Mouse (Mus musculus): Measurements from ENCODE around the gene F3. TPM values are rescaled to one million over a fixed set of nuclear protein-coding genes. Genes with fewer than 3 reads are reported as not detected.

F3 gene
- polyA plus RNA-seq, 1 experiment from 2014 or later = 8.9 TPM

DNA sequence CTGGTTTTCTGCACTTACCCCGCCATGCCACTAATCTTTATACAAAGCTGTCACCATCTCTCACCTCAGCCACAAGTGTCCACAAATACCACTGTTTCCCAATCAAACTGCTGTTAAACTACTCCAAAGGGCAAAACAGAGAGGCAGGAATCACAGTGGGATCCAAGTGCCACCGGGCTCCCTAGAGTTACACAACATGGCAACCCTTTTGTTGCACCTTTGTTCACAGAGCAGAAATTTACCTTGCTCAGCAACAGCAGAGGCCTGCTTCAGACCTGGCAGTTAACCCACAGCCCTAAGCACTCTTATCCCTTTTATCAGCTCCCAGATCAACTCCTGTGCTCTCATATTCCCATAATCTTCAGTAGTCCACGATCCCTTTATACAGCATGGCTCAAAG is 35.6 kb upstream of the F3 start:
- WGBS = 80% methylated on average over 3 of the region's 3 CpGs

DNA sequence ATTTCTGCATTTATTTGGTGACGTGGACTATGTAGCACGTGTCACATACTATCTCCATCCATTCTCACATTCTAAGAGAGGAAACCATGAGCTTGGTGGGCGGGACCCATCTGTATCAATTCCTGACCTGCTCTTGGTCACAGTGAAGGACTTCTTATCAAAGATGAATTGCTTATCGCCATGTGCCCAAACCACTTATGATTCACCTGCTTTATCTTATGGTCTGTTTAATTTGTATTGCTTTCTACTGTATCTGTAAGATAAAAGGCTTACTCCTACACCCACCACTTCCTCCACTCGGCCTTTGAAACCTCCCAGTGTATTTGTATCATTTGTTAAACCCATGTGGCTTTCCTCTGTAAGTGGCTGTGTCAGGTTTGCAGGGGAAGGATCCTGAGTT is 34.3 kb upstream of the F3 start:
- Histone ChIP-seq H3K4me3 (ENCODE audit: low read length) (no peak overlapping the region), H3K9ac (ENCODE audit: low read length) (no peak overlapping the region), H3K4me2 (ENCODE audit: low read depth, low read length) (no peak overlapping the region), H3K27me3 (ENCODE audit: control insufficient read depth, insufficient read depth, low read length) (no peaks in the 10 kb centered on the region), H3K9me3 (replicated peaks; ENCODE audit: control insufficient read depth, low read length) (no peaks in the 10 kb centered on the region), H3K27ac (ENCODE audit: low read length) (no peak overlapping the region), H3K4me1 (ENCODE audit: control insufficient read depth, insufficient read depth, low read length) (no peaks in the 10 kb centered on the region), H3K36me3 (ENCODE audit: control insufficient read depth, insufficient read depth) (no peaks in the 10 kb centered on the region)
- ATAC-seq (replicated peaks; ENCODE audit: extremely low read depth, insufficient read depth, low FRiP score) = no peak
- WGBS = 48% methylated on average over 5 of the region's 5 CpGs

More for the DNA sequence above, 35.6 kb upstream of the F3 start:
- H3K4me2 ChIP-seq (ENCODE audit: low read depth, low read length) = no peak overlapping the region
- no peaks in the 10 kb centered on the region for H3K27me3 ChIP-seq (ENCODE audit: control insufficient read depth, insufficient read depth, low read length)
- no peak for ATAC-seq (replicated peaks; ENCODE audit: extremely low read depth, insufficient read depth, low FRiP score)
- no peaks in the 10 kb centered on the region for H3K9me3 ChIP-seq (replicated peaks; ENCODE audit: control insufficient read depth, low read length)
- H3K4me1 ChIP-seq (ENCODE audit: control insufficient read depth, insufficient read depth, low read length) = no peaks in the 10 kb centered on the region
- no peaks in the 10 kb centered on the region for H3K36me3 ChIP-seq (ENCODE audit: control insufficient read depth, insufficient read depth)
- no peak overlapping the region for H3K9ac ChIP-seq (ENCODE audit: low read length)
- H3K4me3 ChIP-seq (ENCODE audit: low read length) = no peak overlapping the region
- H3K27ac ChIP-seq (ENCODE audit: low read length) = no peak overlapping the region

DNA sequence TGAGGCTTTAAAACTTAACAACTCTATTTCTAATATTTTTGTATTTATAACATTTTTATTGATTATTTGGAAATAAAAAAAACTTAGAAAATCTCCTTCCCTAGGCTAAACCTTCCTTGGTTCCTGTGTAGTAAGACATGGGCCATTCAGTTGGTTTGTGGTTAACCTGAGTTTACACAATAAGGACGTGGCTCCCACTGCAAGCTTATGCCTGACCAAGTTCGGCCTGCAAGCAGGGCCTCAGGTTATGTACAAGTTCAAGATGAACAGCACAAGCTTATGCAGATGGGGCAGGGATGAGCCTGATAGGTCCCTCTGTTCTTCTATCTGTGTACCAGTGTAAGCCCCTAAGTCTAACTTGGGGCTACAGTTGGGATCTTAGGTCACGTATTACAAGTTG is 33.6 kb upstream of the F3 start:
- Histone ChIP-seq H3K9ac (ENCODE audit: low read length) (no peak overlapping the region), H3K27ac (ENCODE audit: low read length) (no peak overlapping the region), H3K36me3 (ENCODE audit: control insufficient read depth, insufficient read depth) (no peaks in the 10 kb centered on the region), H3K9me3 (replicated peaks; ENCODE audit: control insufficient read depth, low read length) (no peaks in the 10 kb centered on the region), H3K4me2 (ENCODE audit: low read depth, low read length) (no peak overlapping the region), H3K4me3 (ENCODE audit: low read length) (no peak overlapping the region), H3K27me3 (ENCODE audit: control insufficient read depth, insufficient read depth, low read length) (no peaks in the 10 kb centered on the region), H3K4me1 (ENCODE audit: control insufficient read depth, insufficient read depth, low read length) (no peaks in the 10 kb centered on the region)
- 88% methylated on average over 3 of the region's 3 CpGs for WGBS
- no peak for ATAC-seq (replicated peaks; ENCODE audit: extremely low read depth, insufficient read depth, low FRiP score)

DNA sequence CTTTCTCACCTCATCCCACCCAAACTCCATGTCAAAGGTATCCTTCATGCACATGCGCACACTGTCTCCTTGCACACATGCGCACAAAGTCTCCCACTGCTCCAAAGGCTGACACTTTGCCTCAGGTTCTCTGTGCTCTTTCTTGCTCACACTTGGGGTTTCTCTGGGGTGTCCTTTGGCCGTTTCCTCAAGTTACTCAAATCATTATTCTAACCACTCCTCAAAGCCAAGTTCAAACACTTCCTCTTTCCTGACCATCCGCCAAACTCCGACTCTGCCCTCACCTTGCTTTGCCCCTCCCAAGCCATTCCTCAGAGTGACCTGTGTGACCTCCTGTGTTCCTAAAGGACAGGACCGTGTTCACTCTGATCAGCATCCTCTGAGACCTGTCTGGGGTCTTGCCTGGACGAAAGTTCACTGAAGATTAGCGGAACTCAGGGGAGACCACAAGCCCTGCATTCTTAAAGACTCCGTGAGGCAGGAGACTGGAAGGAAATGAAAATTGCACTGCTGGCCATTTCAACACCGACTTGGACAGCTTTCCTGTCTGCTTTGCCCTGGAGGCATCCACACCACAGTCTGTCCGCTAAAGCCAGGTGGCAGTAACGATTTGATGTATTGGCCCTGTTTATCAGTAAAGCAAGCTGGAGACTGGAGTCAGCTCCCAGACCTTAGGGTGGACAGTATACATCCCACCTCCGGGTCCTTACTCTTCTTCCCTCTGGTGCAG is 30.2 kb upstream of the F3 start:
- Histone ChIP-seq H3K4me2 (ENCODE audit: low read depth, low read length) (no peak overlapping the region), H3K4me3 (ENCODE audit: low read length) (no peak overlapping the region), H3K9ac (ENCODE audit: low read length) (no peak overlapping the region), H3K27ac (ENCODE audit: low read length) (no peak overlapping the region), H3K27me3 (ENCODE audit: control insufficient read depth, insufficient read depth, low read length) (no peaks in the 10 kb centered on the region), H3K4me1 (ENCODE audit: control insufficient read depth, insufficient read depth, low read length) (no peaks in the 10 kb centered on the region), H3K36me3 (ENCODE audit: control insufficient read depth, insufficient read depth) (no peaks in the 10 kb centered on the region), H3K9me3 (replicated peaks; ENCODE audit: control insufficient read depth, low read length) (no peaks in the 10 kb centered on the region)
- no peak for ATAC-seq (replicated peaks; ENCODE audit: extremely low read depth, insufficient read depth, low FRiP score)
- 66% methylated on average over 13 of the region's 13 CpGs for WGBS

DNA sequence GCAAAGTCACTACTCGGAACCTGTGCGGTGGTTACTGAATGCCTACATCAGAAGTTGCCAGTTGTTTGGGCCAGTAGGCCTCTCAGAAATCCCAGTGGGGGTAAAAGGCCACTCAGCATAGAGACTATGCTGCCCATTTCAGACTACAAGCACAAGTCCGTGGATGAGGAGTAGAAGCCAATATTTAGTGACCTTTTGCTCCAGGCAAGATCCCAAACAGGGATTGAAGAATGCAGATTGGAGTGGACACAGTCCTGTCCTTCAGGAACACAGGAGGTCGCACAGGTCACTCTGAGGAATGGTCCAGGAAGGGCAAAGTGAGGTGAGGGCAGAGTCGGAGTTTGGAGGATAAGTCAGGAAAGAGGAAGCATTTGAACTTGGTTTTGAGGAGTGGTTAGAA is 29.6 kb upstream of the F3 start:
- Histone ChIP-seq H3K27ac (ENCODE audit: low read length) (no peak overlapping the region), H3K36me3 (ENCODE audit: control insufficient read depth, insufficient read depth) (no peaks in the 10 kb centered on the region), H3K4me3 (ENCODE audit: low read length) (no peak overlapping the region), H3K4me2 (ENCODE audit: low read depth, low read length) (no peak overlapping the region), H3K4me1 (ENCODE audit: control insufficient read depth, insufficient read depth, low read length) (no peaks in the 10 kb centered on the region), H3K9me3 (replicated peaks; ENCODE audit: control insufficient read depth, low read length) (no peaks in the 10 kb centered on the region), H3K9ac (ENCODE audit: low read length) (no peak overlapping the region), H3K27me3 (ENCODE audit: control insufficient read depth, insufficient read depth, low read length) (no peaks in the 10 kb centered on the region)
- ATAC-seq (replicated peaks; ENCODE audit: extremely low read depth, insufficient read depth, low FRiP score) = no peak
- WGBS = 79% methylated on average over 5 of the region's 5 CpGs

DNA sequence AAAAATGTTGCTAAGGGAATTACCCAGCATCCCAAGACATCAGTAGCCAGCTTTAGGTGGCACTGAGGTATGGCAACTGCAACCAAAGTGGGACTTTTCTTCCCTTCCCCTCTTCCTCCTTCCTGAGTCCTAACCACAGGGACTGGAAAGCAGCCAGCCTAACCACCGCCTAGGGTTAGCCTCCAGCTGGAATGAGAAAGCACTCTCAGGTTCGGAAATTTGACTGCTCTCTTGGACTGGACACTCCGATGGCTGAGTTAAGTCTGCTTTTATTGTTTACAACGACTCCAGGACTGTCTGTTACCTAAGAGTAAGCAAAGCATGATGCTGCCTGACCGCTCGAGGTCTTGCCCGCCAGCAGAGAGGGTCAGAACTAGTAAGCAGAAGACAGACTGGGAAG is 26.2 kb upstream of the F3 start:
- Histone ChIP-seq H3K9ac (ENCODE audit: low read length) (no peak overlapping the region), H3K27ac (ENCODE audit: low read length) (no peak overlapping the region), H3K9me3 (replicated peaks; ENCODE audit: control insufficient read depth, low read length) (no peaks in the 10 kb centered on the region), H3K4me3 (ENCODE audit: low read length) (no peak overlapping the region), H3K4me2 (ENCODE audit: low read depth, low read length) (no peak overlapping the region), H3K4me1 (ENCODE audit: control insufficient read depth, insufficient read depth, low read length) (peaks cover 7% of the 10 kb centered on the region), H3K36me3 (ENCODE audit: control insufficient read depth, insufficient read depth) (no peaks in the 10 kb centered on the region), H3K27me3 (ENCODE audit: control insufficient read depth, insufficient read depth, low read length) (no peaks in the 10 kb centered on the region)
- WGBS = 75% methylated on average over 7 of the region's 7 CpGs
- no peak for ATAC-seq (replicated peaks; ENCODE audit: extremely low read depth, insufficient read depth, low FRiP score)

DNA sequence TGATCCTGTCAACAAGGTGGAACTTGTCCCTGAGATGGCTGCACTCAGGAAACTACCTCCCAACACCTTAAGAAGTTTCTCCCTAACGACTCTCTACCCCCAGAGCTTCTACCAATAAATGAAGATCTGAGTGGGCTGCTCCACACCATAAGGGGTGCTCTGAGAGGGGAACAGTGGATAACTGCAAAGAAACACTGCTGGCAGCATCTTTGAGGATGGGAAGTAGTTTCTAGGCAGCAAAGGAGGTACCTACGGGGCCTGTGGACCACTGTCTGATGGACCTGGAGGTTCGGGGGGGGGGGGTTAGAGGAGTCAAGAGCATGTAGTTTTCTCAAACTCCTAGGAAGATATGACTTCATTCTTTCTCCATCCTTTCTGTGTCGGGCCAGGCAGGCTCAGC is 23.9 kb upstream of the F3 start:
- no peaks in the 10 kb centered on the region for H3K27me3 ChIP-seq (ENCODE audit: control insufficient read depth, insufficient read depth, low read length)
- H3K36me3 ChIP-seq (ENCODE audit: control insufficient read depth, insufficient read depth) = no peaks in the 10 kb centered on the region
- 70% methylated on average over 4 of the region's 4 CpGs for WGBS
- peaks cover 7% of the 10 kb centered on the region for H3K4me1 ChIP-seq (ENCODE audit: control insufficient read depth, insufficient read depth, low read length)
- H3K4me3 ChIP-seq (ENCODE audit: low read length) = no peak overlapping the region
- no peak for ATAC-seq (replicated peaks; ENCODE audit: extremely low read depth, insufficient read depth, low FRiP score)
- H3K4me2 ChIP-seq (ENCODE audit: low read depth, low read length) = no peak overlapping the region
- H3K27ac ChIP-seq (ENCODE audit: low read length) = no peak overlapping the region
- H3K9ac ChIP-seq (ENCODE audit: low read length) = no peak overlapping the region
- H3K9me3 ChIP-seq (replicated peaks; ENCODE audit: control insufficient read depth, low read length) = no peaks in the 10 kb centered on the region

DNA sequence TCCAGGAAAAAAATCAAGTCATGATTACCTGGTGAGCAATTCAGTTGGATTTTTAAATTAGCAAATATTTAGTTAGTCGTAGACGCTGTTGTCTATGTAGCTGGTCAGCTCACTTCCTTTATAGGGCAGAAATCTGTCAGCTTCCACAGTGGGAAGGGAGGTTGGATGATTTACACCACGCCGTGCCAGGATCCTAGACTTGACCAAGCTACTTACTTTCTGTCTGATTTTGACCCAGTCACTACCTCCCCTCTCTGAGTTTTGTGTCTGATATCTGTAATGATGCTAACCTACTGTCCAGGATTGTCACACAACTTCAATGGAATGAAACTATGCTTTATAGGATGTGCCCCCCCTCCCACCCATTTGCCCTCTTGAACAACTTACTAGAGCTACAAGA is 23.5 kb upstream of the F3 start:
- Histone ChIP-seq H3K4me2 (ENCODE audit: low read depth, low read length) (no peak overlapping the region), H3K9ac (ENCODE audit: low read length) (no peak overlapping the region), H3K4me1 (ENCODE audit: control insufficient read depth, insufficient read depth, low read length) (peaks cover 7% of the 10 kb centered on the region), H3K27ac (ENCODE audit: low read length) (no peak overlapping the region), H3K36me3 (ENCODE audit: control insufficient read depth, insufficient read depth) (no peaks in the 10 kb centered on the region), H3K27me3 (ENCODE audit: control insufficient read depth, insufficient read depth, low read length) (no peaks in the 10 kb centered on the region), H3K9me3 (replicated peaks; ENCODE audit: control insufficient read depth, low read length) (no peaks in the 10 kb centered on the region), H3K4me3 (ENCODE audit: low read length) (no peak overlapping the region)
- no peak for ATAC-seq (replicated peaks; ENCODE audit: extremely low read depth, insufficient read depth, low FRiP score)
- WGBS = 77% methylated on average over 4 of the region's 4 CpGs

DNA sequence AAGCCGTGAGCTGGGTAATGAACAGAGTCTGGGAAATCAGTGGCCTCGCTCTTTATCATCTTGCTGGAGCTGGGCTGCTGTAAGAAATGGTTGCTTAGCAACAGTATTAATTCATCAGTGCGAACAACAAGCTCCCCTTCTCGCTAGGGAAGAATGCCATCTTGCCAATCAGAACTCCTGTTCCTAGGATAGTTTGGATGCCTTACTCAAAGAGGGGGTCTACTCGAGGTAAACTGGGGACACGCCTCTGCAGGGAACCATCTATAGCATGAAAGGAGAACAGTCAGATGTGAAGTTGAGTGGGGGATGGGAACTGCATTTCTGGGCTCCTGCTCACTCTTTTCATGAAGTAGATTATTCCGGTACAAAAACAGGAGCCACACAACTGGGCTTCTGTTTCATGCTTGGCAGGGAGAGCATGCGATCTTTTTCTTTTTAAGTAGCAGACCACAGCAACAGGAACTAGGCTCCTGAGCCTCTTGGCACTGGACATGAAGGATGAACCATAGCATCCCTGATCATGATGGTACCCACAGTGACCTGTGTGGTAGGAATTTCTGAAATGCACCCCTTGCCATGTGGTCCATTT is 22.9 kb upstream of the F3 start:
- Histone ChIP-seq H3K4me2 (ENCODE audit: low read depth, low read length) (no peak overlapping the region), H3K4me1 (ENCODE audit: control insufficient read depth, insufficient read depth, low read length) (peaks cover 7% of the 10 kb centered on the region), H3K36me3 (ENCODE audit: control insufficient read depth, insufficient read depth) (no peaks in the 10 kb centered on the region), H3K4me3 (ENCODE audit: low read length) (no peak overlapping the region), H3K27me3 (ENCODE audit: control insufficient read depth, insufficient read depth, low read length) (no peaks in the 10 kb centered on the region), H3K9me3 (replicated peaks; ENCODE audit: control insufficient read depth, low read length) (no peaks in the 10 kb centered on the region), H3K27ac (ENCODE audit: low read length) (no peak overlapping the region), H3K9ac (ENCODE audit: low read length) (no peak overlapping the region)
- ATAC-seq (replicated peaks; ENCODE audit: extremely low read depth, insufficient read depth, low FRiP score) = no peak
- 31% methylated on average over 8 of the region's 8 CpGs for WGBS
